Mouse (Mus musculus) lung, postnatal 10 days (tissue): ENCODE results near the gene Dhrs7b.

Source experiments
- DNase-seq: peaks from one replicate; pipeline ENCODE4 v3.0.0; 2021

Dhrs7b gene

GRCm38 (mm10) chr11:60903661-60904061 is 73.2 kb downstream of the Dhrs7b start:
- no peak for DNase-seq

- DNase-seq = no peak
Measured at GRCm38 (mm10) chr11:60905407-60906120, 75.1 kb downstream of the Dhrs7b start.

GRCm38 (mm10) chr11:60906449-60906848 is 76.0 kb downstream of the Dhrs7b start:
- DNase-seq = no peak

- DNase-seq = peak; percentile 45
Measured at GRCm38 (mm10) chr11:60908073-60908472, 77.6 kb downstream of the Dhrs7b start.

GRCm38 (mm10) chr11:60909626-60910025 is 79.2 kb downstream of the Dhrs7b start:
- DNase-seq = no peak
